In the genomic region with DNA sequence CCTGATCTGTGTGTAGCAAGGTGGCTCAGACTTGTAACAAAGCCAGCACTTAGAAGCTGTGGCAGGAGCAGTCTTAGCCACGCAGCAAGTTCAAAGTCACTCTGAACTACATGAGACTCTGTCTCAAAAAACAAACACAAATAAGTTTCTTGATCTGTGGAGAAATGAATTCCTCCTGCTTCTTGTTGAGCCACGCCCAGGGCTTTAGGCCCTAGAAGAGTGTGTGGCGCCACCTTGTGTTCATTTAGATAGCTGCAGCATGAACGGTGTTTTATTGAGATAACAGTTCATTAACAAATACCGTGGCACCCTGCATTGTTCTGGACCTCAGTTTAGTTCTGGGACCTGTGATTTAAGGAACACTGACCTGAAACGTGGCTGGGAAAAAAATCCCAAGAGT, we compare ENCODE assay signal across 9 mouse cellular contexts. TPM values are rescaled to one million over a fixed set of nuclear protein-coding genes. Genes with fewer than 3 reads are reported as not detected.
A peak's percentile ranks its signal among the peaks of the same experiment; 100 is the strongest.
DNase-seq lines count a peak whose midpoint lies in the region; ATAC-seq and TF ChIP-seq lines count a peak whose summit lies in the region.
"Had no signal": no experiment of that assay in that cellular context is flagged by ENCODE, and none has a peak within 500 bp of the region (broad histone marks: within the 10 kb centered on the region; RNA-seq: fewer than 3 reads in every experiment).

No protein-coding gene starts in this region.

- no peak overlapping the region for H3K4me3 ChIP-seq in heart, embryonic 16.5 days (ENCODE audit: low read length)
- H3K4me3 ChIP-seq in lung, adult 2 months (replicated peaks; ENCODE audit: extremely low read depth, low read depth, low read length) = no peak overlapping the region
- H3K4me3 ChIP-seq: limb, embryonic 12.5 days had no signal

- H3K9ac ChIP-seq in heart, embryonic 16.5 days (ENCODE audit: low read length) = no peak overlapping the region
- H3K9ac ChIP-seq: limb, embryonic 12.5 days had no signal

- peaks cover 7% of the 10 kb centered on the region; the same call in 1 of the 2 replicates for H3K27me3 ChIP-seq in heart, embryonic 16.5 days (ENCODE audit: control insufficient read depth, insufficient read depth, low read length)

- ATAC-seq in heart, embryonic 16.5 days (replicated peaks; ENCODE audit: extremely low read depth, insufficient read depth, low FRiP score) = 0 out of 2 replicates have a peak, but pooled peaks have one; percentile 19

- H3K36me3 ChIP-seq in heart, embryonic 16.5 days (ENCODE audit: control insufficient read depth, insufficient read depth) = peaks cover 46% of the 10 kb centered on the region

- no peaks in the 10 kb centered on the region for H3K9me3 ChIP-seq in heart, embryonic 16.5 days (replicated peaks; ENCODE audit: control insufficient read depth, low read length)
- H3K9me3 ChIP-seq: limb, embryonic 12.5 days had no signal

- peak; percentile 31 to 43 for DNase-seq in CD8-positive naive resting alpha-beta T cell, adult 2 months (ENCODE audit: low read depth in 2 of 2, low spot score in 2 of 2)
- peak; percentile 89 for DNase-seq in adipocyte (ENCODE audit: low spot score)
- DNase-seq in embryo, embryonic 11 days = peak; percentile 92
- DNase-seq in kidney, postnatal 36 days = peak; percentile 88 to 90
- peak; percentile 77 for DNase-seq in lung, adult 2 months
- DNase-seq in ovary, postnatal 36 days (ENCODE audit: low spot score) = peak; percentile 65
- DNase-seq in urinary bladder, postnatal 36 days (ENCODE audit: low spot score in 2 of 2) = peak; percentile 79 to 83

- peaks cover 17% of the 10 kb centered on the region for H3K4me1 ChIP-seq in heart, embryonic 16.5 days (ENCODE audit: control insufficient read depth, insufficient read depth, low read length)
- H3K4me1 ChIP-seq in lung, adult 2 months (ENCODE audit: control insufficient read depth, insufficient read depth, low read length) = peaks cover 10% of the 10 kb centered on the region

- 0 out of 2 replicates have a peak, but pooled peaks have one; percentile 12 for TF ChIP-seq POLR2A in lung, adult 2 months (IDR thresholded peaks at IDR 0.05; ENCODE audit: borderline replicate concordance, extremely low read depth, low read depth, low read length)

- no peak overlapping the region for H3K27ac ChIP-seq in heart, embryonic 16.5 days (ENCODE audit: low read length)
- H3K27ac ChIP-seq: limb, embryonic 12.5 days had no signal

- H3K4me2 ChIP-seq in heart, embryonic 16.5 days (ENCODE audit: low read depth, low read length) = no peak overlapping the region
- H3K4me2 ChIP-seq: limb, embryonic 12.5 days had no signal

- 4% methylated on average over 6 of the region's 6 CpGs for WGBS in heart, embryonic 16.5 days
- 1% methylated on average over 6 of the region's 6 CpGs for WGBS in lung, adult 2 months

- TF ChIP-seq CTCF in lung, adult 2 months (IDR thresholded peaks at IDR 0.05; ENCODE audit: insufficient read depth, low read length) = peak; percentile 86

RNA-seq across cellular contexts. Expression of a gene that starts 8.6 kb away (rescaled TPM):
- 0.21 and 0.31 TPM in 2 replicates for polyA plus RNA-seq in heart, embryonic 16.5 days (2015; fragmentation: Nextera tagmentation; extraction: Ambion mirVana)
- polyA plus RNA-seq in lung, adult 2 months (2012; rRNA removed) = 14.4 and 15.8 TPM in 2 replicates
- polyA plus RNA-seq: limb, embryonic 12.5 days had no signal

RNA-seq across cellular contexts. Expression of a gene that starts 21.4 kb away (rescaled TPM):
- polyA plus RNA-seq in heart, embryonic 16.5 days (2015; fragmentation: Nextera tagmentation; extraction: Ambion mirVana) = 1.6 and 4.9 TPM in 2 replicates
- polyA plus RNA-seq in lung, adult 2 months (2012; rRNA removed) = 83.6 and 83.9 TPM in 2 replicates

RNA-seq across cellular contexts. Expression of a gene that starts 34.1 kb away (rescaled TPM):
- 3.2 and 4.3 TPM in 2 replicates for polyA plus RNA-seq in heart, embryonic 16.5 days (2015; fragmentation: Nextera tagmentation; extraction: Ambion mirVana)
- polyA plus RNA-seq in lung, adult 2 months (2012; rRNA removed) = 3.4 and 6.2 TPM in 2 replicates

RNA-seq across cellular contexts. Expression of a gene that starts 38.5 kb away (rescaled TPM):
- polyA plus RNA-seq in heart, embryonic 16.5 days (2015; fragmentation: Nextera tagmentation; extraction: Ambion mirVana) = 12.4 and 17.2 TPM in 2 replicates
- polyA plus RNA-seq in lung, adult 2 months (2012; rRNA removed) = 91.1 and 92.8 TPM in 2 replicates

Comparison
In these comparisons a context has a peak if more than half of its experiments do, and no peak if none do; other contexts are left out.
1. DNase-seq: peak in every context shown above with its lines; median percentile 92 in embryo, embryonic 11 days; 89 in adipocyte; 89 in kidney, postnatal 36 days; 81 in urinary bladder, postnatal 36 days; 77 in lung, adult 2 months; 65 in ovary, postnatal 36 days; 37 in CD8-positive naive resting alpha-beta T cell, adult 2 months.
2. RNA of a gene that starts 8.6 kb away (polyA plus RNA-seq): 14.4 to 15.8 TPM in lung, adult 2 months; 0.21 to 0.31 TPM in heart, embryonic 16.5 days; every median in the first group is over 10 times any median in the second.
3. RNA of a gene that starts 21.4 kb away (polyA plus RNA-seq): 83.6 to 83.9 TPM in lung, adult 2 months; 1.6 to 4.9 TPM in heart, embryonic 16.5 days; every median in the first group is over 10 times any median in the second.